ENCODE assay signal across 9 mouse cellular contexts in genomic region chr6:135011734-135012116, GRCm38 (mm10). TPM values are rescaled to one million over a fixed set of nuclear protein-coding genes. Genes with fewer than 3 reads are reported as not detected.
DNase-seq lines count a peak whose midpoint lies in the region; ATAC-seq and TF ChIP-seq lines count a peak whose summit lies in the region.
"Had no signal": no experiment of that assay in that cellular context is flagged by ENCODE, and none has a peak within 500 bp of the region (broad histone marks: within the 10 kb centered on the region; RNA-seq: fewer than 3 reads in every experiment).

No protein-coding gene starts in this region.

- TF ChIP-seq POLR2A in bone marrow macrophage, adult 2 months (IDR thresholded peaks at IDR 0.05; ENCODE audit: borderline replicate concordance, low read depth, low read length): no peak

- WGBS in heart, embryonic 16.5 days: 0% methylated on average over 14 of the region's 14 CpGs
- 1% methylated on average over 14 of the region's 14 CpGs for WGBS in hindbrain, embryonic 14.5 days
- under 1% methylated on average over 14 of the region's 14 CpGs for WGBS in midbrain, embryonic 12.5 days

- H3K27me3 ChIP-seq in heart, embryonic 16.5 days (ENCODE audit: control insufficient read depth, insufficient read depth, low read length): no peaks in the 10 kb centered on the region
- no peaks in the 10 kb centered on the region for H3K27me3 ChIP-seq in hindbrain, embryonic 14.5 days (ENCODE audit: control insufficient read depth, insufficient read depth, low read length)
- no peaks in the 10 kb centered on the region for H3K27me3 ChIP-seq in midbrain, embryonic 12.5 days
- H3K27me3 ChIP-seq: Patski had no signal

- H3K4me2 ChIP-seq in heart, embryonic 16.5 days (ENCODE audit: low read depth, low read length): peak overlapping the region; percentile 69
- peak overlapping the region; percentile 90 for H3K4me2 ChIP-seq in hindbrain, embryonic 14.5 days (replicated peaks)
- peak overlapping the region; percentile 86 for H3K4me2 ChIP-seq in midbrain, embryonic 12.5 days (replicated peaks)

- TF ChIP-seq CTCF in bone marrow macrophage, adult 2 months (IDR thresholded peaks at IDR 0.05; ENCODE audit: low read depth, low read length): no peak

- H3K4me1 ChIP-seq in heart, embryonic 16.5 days (ENCODE audit: control insufficient read depth, insufficient read depth, low read length): peaks cover 6% of the 10 kb centered on the region
- H3K4me1 ChIP-seq in bone marrow macrophage, adult 2 months (ENCODE audit: control insufficient read depth, insufficient read depth, low read length): peaks cover 21% of the 10 kb centered on the region
- peaks cover 8% of the 10 kb centered on the region for H3K4me1 ChIP-seq in hindbrain, embryonic 14.5 days (replicated peaks; ENCODE audit: control insufficient read depth, insufficient read depth, low read length)
- peaks cover 7% of the 10 kb centered on the region for H3K4me1 ChIP-seq in midbrain, embryonic 12.5 days

- H3K27ac ChIP-seq in heart, embryonic 16.5 days (ENCODE audit: low read length): peak overlapping the region; percentile 12
- H3K27ac ChIP-seq in bone marrow macrophage, adult 2 months (ENCODE audit: insufficient read depth, low read depth, low read length): peak overlapping the region; percentile 54
- H3K27ac ChIP-seq in hindbrain, embryonic 14.5 days: peak overlapping the region; percentile 40; the same call in 1 of the 2 replicates
- no peak overlapping the region for H3K27ac ChIP-seq in midbrain, embryonic 12.5 days (replicated peaks)

- peak; percentile 37 for ATAC-seq in heart, embryonic 16.5 days (replicated peaks; ENCODE audit: extremely low read depth, insufficient read depth, low FRiP score)
- ATAC-seq in hindbrain, embryonic 14.5 days (ENCODE audit: low FRiP score): peak; percentile 61
- peak; percentile 60 for ATAC-seq in midbrain, embryonic 12.5 days (ENCODE audit: low FRiP score, low read depth)

- no peak for DNase-seq in heart, postnatal 14 days
- DNase-seq in hindbrain, embryonic 14.5 days (ENCODE audit: low spot score): no peak
- DNase-seq in gastrocnemius, postnatal 10 days: no peak
- DNase-seq in layer of hippocampus, adult 18-20 months (ENCODE audit: low spot score in 2 of 2): no peak
- DNase-seq in frontal cortex, postnatal 36 days (ENCODE audit: low spot score in 2 of 2): no peak

- intact Hi-C loops in heart, postnatal 14 days (cut with DNase I): no loop called here

- H3K4me3 ChIP-seq in heart, embryonic 16.5 days (ENCODE audit: low read length): peak overlapping the region; percentile 72
- peak overlapping the region; percentile 89 for H3K4me3 ChIP-seq in bone marrow macrophage, adult 2 months (ENCODE audit: insufficient read depth, low read length)
- peak overlapping the region; percentile 80 for H3K4me3 ChIP-seq in hindbrain, embryonic 14.5 days (replicated peaks; ENCODE audit: low read length)
- H3K4me3 ChIP-seq in midbrain, embryonic 12.5 days: peak overlapping the region; percentile 78

- peak overlapping the region; percentile 82 for H3K9ac ChIP-seq in heart, embryonic 16.5 days (ENCODE audit: low read length)
- H3K9ac ChIP-seq in hindbrain, embryonic 14.5 days: peak overlapping the region; percentile 84
- H3K9ac ChIP-seq in midbrain, embryonic 12.5 days (replicated peaks): peak overlapping the region; percentile 71

- H3K9me3 ChIP-seq in heart, embryonic 16.5 days (replicated peaks; ENCODE audit: control insufficient read depth, low read length): no peaks in the 10 kb centered on the region
- no peaks in the 10 kb centered on the region for H3K9me3 ChIP-seq in hindbrain, embryonic 14.5 days (ENCODE audit: control insufficient read depth, low read length)
- H3K9me3 ChIP-seq in midbrain, embryonic 12.5 days: no peaks in the 10 kb centered on the region

- peaks cover 30% of the 10 kb centered on the region for H3K36me3 ChIP-seq in heart, embryonic 16.5 days (ENCODE audit: control insufficient read depth, insufficient read depth)
- H3K36me3 ChIP-seq in hindbrain, embryonic 14.5 days (replicated peaks; ENCODE audit: control insufficient read depth, insufficient read depth): peaks cover 36% of the 10 kb centered on the region
- peaks cover 30% of the 10 kb centered on the region for H3K36me3 ChIP-seq in midbrain, embryonic 12.5 days

RNA-seq across cellular contexts. Expression of gene Ddx47, which starts 0.3 kb away (rescaled TPM):
- polyA plus RNA-seq in heart, embryonic 16.5 days (2015; fragmentation: Nextera tagmentation; extraction: Ambion mirVana): 71.5 and 77.1 TPM in 2 replicates
- 10 to 100 TPM; 39.3 to 43.3 TPM for total RNA-seq in heart, postnatal 14 days (2021)
- polyA plus RNA-seq in bone marrow macrophage, adult 2 months (2012; ENCODE audit: insufficient read depth, insufficient read length, missing spikeins): 70.4 and 73.4 TPM in 2 replicates
- 70.4 and 72.6 TPM in 2 replicates for polyA plus RNA-seq in hindbrain, embryonic 14.5 days (2014; fragmentation: Nextera tagmentation; extraction: Ambion mirVana)
- 86.1 and 90.3 TPM in 2 replicates for polyA plus RNA-seq in midbrain, embryonic 12.5 days (2016; fragmentation: Nextera tagmentation; extraction: Ambion mirVana)
- 10 to 100 TPM; 33.1 to 33.5 TPM for total RNA-seq in gastrocnemius, postnatal 10 days (2021)
- total RNA-seq in layer of hippocampus, adult 18-20 months (2021): 10 to 100 TPM; 52.1 to 59.5 TPM

RNA-seq across cellular contexts. Expression of gene Apold1, which starts 30.2 kb away (rescaled TPM):
- 8.9 and 9.9 TPM in 2 replicates for polyA plus RNA-seq in heart, embryonic 16.5 days (2015; fragmentation: Nextera tagmentation; extraction: Ambion mirVana)
- total RNA-seq in heart, postnatal 14 days (2021): 10 to 100 TPM; 15.4 to 18.5 TPM
- 0.29 and 0.36 TPM in 2 replicates for polyA plus RNA-seq in bone marrow macrophage, adult 2 months (2012; ENCODE audit: insufficient read depth, insufficient read length, missing spikeins)
- 3.9 TPM in 2 replicates for polyA plus RNA-seq in hindbrain, embryonic 14.5 days (2014; fragmentation: Nextera tagmentation; extraction: Ambion mirVana)
- polyA plus RNA-seq in midbrain, embryonic 12.5 days (2016; fragmentation: Nextera tagmentation; extraction: Ambion mirVana): 3.6 and 3.9 TPM in 2 replicates
- total RNA-seq in gastrocnemius, postnatal 10 days (2021): 1 to 10 TPM; 3.7 to 5.2 TPM
- 1 to 10 TPM; 3.4 to 3.7 TPM for total RNA-seq in layer of hippocampus, adult 18-20 months (2021)

RNA-seq across cellular contexts. Expression of gene Gprc5a, which starts 53.7 kb away (rescaled TPM):
- 5.6 and 15.2 TPM in 2 replicates for polyA plus RNA-seq in heart, embryonic 16.5 days (2015; fragmentation: Nextera tagmentation; extraction: Ambion mirVana)
- total RNA-seq in heart, postnatal 14 days (2021): 1 to 10 TPM; 2.8 to 2.9 TPM
- not detected in 2 replicates for polyA plus RNA-seq in bone marrow macrophage, adult 2 months (2012; ENCODE audit: insufficient read depth, insufficient read length, missing spikeins)
- polyA plus RNA-seq in hindbrain, embryonic 14.5 days (2014; fragmentation: Nextera tagmentation; extraction: Ambion mirVana): 0.09 and 0.56 TPM in 2 replicates
- 1.8 and 1.9 TPM in 2 replicates for polyA plus RNA-seq in midbrain, embryonic 12.5 days (2016; fragmentation: Nextera tagmentation; extraction: Ambion mirVana)
- under 1 TPM; 0.56 to 0.66 TPM for total RNA-seq in gastrocnemius, postnatal 10 days (2021)
- total RNA-seq in layer of hippocampus, adult 18-20 months (2021): under 1 TPM; 0.25 to 0.30 TPM
